Mouse (Mus musculus): ENCODE results near the gene Gdi1. TPM values are rescaled to one million over a fixed set of nuclear protein-coding genes. Genes with fewer than 3 reads are reported as not detected.
A peak's percentile ranks its signal among the peaks of the same experiment; 100 is the strongest.
"Not testable (repeated sequence)": the region's sequence is repeated elsewhere in the genome, so short reads cannot be mapped to it uniquely, and the experiment has no call there.

Gdi1 gene
- polyA plus RNA-seq, 1 experiment from 2014 or later, result 761 TPM

DNA sequence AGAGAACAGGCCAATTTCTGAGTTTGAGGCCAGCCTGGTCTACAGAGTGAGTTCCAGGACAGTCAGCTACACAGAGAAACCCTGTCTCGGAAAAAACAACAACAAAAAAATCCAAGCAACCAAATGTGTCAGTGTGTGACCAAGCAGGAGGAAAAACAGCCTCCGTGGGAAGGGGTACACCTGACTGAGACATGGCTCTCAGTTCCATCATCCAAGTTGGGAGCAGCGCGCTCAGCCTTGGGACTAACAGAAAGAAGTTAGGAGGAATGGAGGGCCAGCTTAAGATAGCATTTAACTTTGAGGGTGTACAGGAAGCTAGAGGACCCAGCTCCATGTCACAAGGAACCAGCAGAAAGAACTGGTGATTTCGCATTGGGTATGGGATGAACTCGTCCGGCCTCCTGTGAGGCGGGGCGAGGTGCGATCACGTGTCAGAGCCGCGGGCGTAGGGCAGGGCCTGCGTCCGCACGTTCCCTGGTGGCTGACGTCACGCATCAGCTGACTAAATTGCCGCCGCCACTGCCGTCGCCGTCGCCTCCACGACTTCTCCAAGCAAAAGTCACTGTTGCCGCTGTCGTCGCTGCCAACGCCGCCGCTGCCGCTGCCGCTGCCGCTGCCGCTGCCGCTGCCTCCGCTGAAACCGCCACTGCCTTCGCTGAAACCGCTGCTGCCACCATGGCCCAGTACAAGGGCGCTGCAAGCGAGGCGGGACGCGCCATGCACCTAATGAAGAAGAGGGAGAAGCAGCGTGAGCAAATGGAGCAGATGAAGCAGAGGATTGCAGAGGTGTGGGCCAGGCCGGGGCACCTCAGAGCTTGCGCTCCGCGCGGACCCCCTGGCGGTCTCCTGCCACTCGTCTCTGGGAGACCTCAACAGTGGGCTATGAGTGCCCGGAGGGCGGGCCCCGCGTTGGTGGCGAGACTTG, 8.0 kb downstream of the Gdi1 start, which contains the start of gene Fam50a:
Gene Fam50a (plus strand): TSS at position 494 of the 925 bp plus-strand sequence.
- Histone ChIP-seq H3K9ac (replicated peaks; ENCODE audit: low read depth, low read length) (peak within 1 kb of the TSS; percentile 59), H3K36me3 (ENCODE audit: control insufficient read depth, insufficient read depth, low read length) (0 out of 2 replicates have a peak, but pooled peaks cover 10% of the 10 kb centered on the region), H3K4me2 (ENCODE audit: low read depth, low read length) (peak within 1 kb of the TSS; percentile 59), H3K4me3 (ENCODE audit: low read depth, low read length) (peak within 1 kb of the TSS; percentile 47), H3K27me3 (ENCODE audit: control insufficient read depth, insufficient read depth, low read length) (no peaks in the 10 kb centered on the region), H3K4me1 (ENCODE audit: control insufficient read depth, insufficient read depth, low read length) (no peaks in the 10 kb centered on the region), H3K9me3 (ENCODE audit: control insufficient read depth, low read length) (no peaks in the 10 kb centered on the region), H3K27ac (ENCODE audit: low read depth, low read length) (peak within 1 kb of the TSS; percentile 83)
- WGBS, result 14% methylated on average over 52 of the region's 59 CpGs
- ATAC-seq (ENCODE audit: low read depth), result peak; percentile 97

DNA sequence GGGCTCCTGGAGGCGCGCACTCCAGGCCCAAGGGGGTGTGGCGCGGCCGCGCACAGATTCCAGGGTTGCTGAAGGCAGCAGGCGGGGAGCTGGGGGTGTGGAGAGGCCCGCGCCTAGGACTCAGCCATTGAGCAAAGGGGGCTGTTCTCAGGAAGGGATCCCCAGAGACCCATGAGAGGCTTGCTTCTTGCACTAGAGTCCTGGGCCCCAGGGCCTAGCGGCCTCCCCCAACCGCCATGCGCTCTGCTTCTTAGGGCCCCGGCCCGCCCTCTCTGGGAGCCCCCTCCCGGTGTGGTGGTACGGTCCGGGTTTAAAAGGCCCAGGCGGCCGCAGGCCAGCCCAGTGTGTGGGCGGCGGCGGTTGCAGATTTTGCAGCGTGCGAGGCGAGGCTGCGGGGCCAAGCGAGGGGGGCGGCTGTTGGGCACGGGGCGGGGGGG, 23.9 kb downstream of the Gdi1 start, which contains the start of gene Plxna3:
Gene Plxna3 (plus strand): TSS at position 342 of the 437 bp plus-strand sequence.
- Histone ChIP-seq H3K27ac (ENCODE audit: low read depth, low read length) (peak within 1 kb of the TSS; percentile 77), H3K27me3 (ENCODE audit: control insufficient read depth, insufficient read depth, low read length) (no peaks in the 10 kb centered on the region), H3K36me3 (ENCODE audit: control insufficient read depth, insufficient read depth, low read length) (no peaks in the 10 kb centered on the region), H3K4me3 (ENCODE audit: low read depth, low read length) (peak within 1 kb of the TSS; percentile 48), H3K9me3 (ENCODE audit: control insufficient read depth, low read length) (no peaks in the 10 kb centered on the region), H3K9ac (replicated peaks; ENCODE audit: low read depth, low read length) (peak within 1 kb of the TSS; percentile 58), H3K4me1 (ENCODE audit: control insufficient read depth, insufficient read depth, low read length) (peaks cover 8% of the 10 kb centered on the region; the same call in 1 of the 2 replicates), H3K4me2 (ENCODE audit: low read depth, low read length) (peak within 1 kb of the TSS; percentile 69)
- ATAC-seq (ENCODE audit: low read depth), result peak; percentile 95
- 11% methylated on average over 18 of the region's 30 CpGs for WGBS

DNA sequence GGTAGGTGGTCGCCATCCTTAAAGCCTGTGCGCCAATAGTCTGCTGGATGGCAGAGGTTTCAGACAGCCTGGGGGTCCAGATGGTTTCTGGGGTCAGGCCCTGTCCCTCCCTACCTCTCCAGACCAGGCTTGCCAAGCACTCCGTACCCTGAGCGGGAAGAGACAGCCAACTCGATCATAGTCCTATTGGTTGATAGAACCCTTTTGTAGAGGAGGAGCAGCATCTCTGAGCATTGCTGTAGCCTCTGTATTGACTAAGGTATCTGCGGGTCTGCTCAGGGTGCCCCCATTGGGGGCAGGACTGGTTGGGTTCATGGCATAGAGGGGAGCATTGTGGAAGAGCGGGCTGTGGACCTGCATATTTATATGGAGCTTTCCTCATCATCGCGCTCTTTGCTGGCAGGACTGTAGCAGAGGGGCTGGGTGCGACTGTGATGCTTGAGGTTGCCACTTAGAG, 24.4 kb downstream of the Gdi1 start:
- 17% methylated on average over 10 of the region's 10 CpGs for WGBS
- Histone ChIP-seq H3K27me3 (ENCODE audit: control insufficient read depth, insufficient read depth, low read length) (no peaks in the 10 kb centered on the region), H3K4me1 (ENCODE audit: control insufficient read depth, insufficient read depth, low read length) (peaks cover 8% of the 10 kb centered on the region; the same call in 1 of the 2 replicates), H3K27ac (ENCODE audit: low read depth, low read length) (peak overlapping the region; percentile 48), H3K4me3 (ENCODE audit: low read depth, low read length) (peak overlapping the region; percentile 48), H3K9me3 (ENCODE audit: control insufficient read depth, low read length) (no peaks in the 10 kb centered on the region), H3K36me3 (ENCODE audit: control insufficient read depth, insufficient read depth, low read length) (no peaks in the 10 kb centered on the region), H3K9ac (replicated peaks; ENCODE audit: low read depth, low read length) (peak overlapping the region; percentile 58), H3K4me2 (ENCODE audit: low read depth, low read length) (peak overlapping the region; percentile 69)
- ATAC-seq (ENCODE audit: low read depth), result peak; percentile 64

DNA sequence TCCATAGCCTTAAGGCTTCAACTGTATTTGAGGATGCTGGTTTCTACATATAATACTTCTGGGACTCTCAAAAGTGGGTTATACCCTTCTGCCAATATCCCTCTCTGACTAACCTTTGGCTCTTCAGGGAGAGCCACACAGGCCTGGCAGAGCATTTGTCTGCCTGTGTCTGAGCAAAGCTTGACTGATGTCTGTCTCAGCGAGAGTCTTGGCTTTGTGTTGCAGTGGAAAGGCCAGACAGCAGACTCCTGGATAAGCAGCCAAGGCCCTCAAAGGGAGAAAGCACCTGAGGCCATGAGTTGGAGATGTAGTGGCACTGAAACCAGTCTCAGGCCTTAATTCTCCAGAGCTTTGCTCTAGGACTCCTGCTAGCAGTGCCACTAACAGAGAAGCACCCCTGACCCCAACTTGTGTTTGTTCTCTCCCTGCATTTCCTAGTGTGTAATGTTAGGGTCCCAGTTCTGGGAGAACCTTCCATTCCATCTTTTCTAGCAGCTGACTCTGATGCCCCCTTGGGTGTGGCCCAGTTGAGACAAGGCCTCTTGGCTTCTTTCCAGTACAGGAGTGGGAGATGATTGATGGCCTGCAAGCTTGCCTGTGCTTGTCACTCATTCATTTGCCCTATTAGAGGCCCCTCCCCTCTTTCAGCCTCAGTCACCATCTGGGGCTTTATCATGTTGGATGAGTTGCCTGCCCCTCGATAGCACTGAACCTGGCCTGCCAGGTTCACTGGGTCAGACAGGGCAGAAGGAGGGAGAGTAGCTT, 25.6 kb downstream of the Gdi1 start:
- ATAC-seq (ENCODE audit: low read depth), result no peak
- H3K36me3 ChIP-seq (ENCODE audit: control insufficient read depth, insufficient read depth, low read length), result no peaks in the 10 kb centered on the region
- H3K4me3 ChIP-seq (ENCODE audit: low read depth, low read length), result peak overlapping the region; percentile 48
- H3K27me3 ChIP-seq (ENCODE audit: control insufficient read depth, insufficient read depth, low read length), result no peaks in the 10 kb centered on the region
- H3K4me1 ChIP-seq (ENCODE audit: control insufficient read depth, insufficient read depth, low read length), result peaks cover 8% of the 10 kb centered on the region; the same call in 1 of the 2 replicates
- WGBS, result 24% methylated on average over 2 of the region's 2 CpGs
- H3K9me3 ChIP-seq (ENCODE audit: control insufficient read depth, low read length), result no peaks in the 10 kb centered on the region
- H3K4me2 ChIP-seq (ENCODE audit: low read depth, low read length), result peak overlapping the region; percentile 69
- H3K27ac ChIP-seq (ENCODE audit: low read depth, low read length), result peak overlapping the region; percentile 34; the same call in 1 of the 2 replicates
- H3K9ac ChIP-seq (replicated peaks; ENCODE audit: low read depth, low read length), result peak overlapping the region; percentile 58

DNA sequence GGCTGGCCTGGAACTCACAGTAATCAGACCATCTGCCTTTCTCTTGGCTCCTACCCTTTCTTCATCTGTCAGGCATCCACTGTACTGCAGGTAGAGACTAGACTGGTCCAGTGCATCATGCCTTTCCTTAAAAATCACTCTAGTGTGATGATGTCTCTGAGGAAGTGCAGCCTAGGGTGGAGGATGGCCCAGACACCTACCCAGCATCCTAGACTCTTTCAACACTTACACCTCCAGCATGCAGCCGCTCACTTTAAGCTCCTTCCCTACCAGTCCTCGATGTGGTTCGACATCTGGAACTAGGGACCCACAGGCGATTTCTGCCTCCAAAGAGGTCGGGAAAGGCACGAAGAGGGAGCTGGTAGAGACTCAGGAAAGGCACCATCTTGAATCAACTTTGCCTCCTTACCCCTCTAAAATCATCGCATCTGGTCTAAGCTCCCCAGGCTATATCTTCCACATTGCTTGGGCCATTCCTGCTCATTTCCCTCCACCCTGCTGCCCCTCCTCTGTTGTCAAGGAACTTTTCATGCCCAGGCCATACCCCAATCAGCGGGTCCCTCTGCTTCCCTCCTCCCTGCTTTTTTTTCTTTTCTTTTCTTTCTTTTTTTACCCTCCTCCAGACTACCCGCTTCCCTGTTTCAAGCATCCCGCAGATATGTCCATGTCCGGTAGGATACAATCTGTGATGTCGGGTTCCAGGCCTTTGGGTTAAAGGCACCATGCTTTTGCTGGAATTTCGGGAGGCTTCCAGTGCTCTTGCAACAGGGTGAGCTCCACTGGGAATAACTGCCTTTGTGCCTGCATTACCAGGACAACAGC, 48.1 kb downstream of the Gdi1 start:
- H3K9me3 ChIP-seq (ENCODE audit: control insufficient read depth, low read length), result no peaks in the 10 kb centered on the region
- H3K27me3 ChIP-seq (ENCODE audit: control insufficient read depth, insufficient read depth, low read length), result no peaks in the 10 kb centered on the region
- 27% methylated on average over 13 of the region's 13 CpGs for WGBS
- H3K4me3 ChIP-seq (ENCODE audit: low read depth, low read length), result peak overlapping the region; percentile 34
- peak; percentile 76 for ATAC-seq (ENCODE audit: low read depth)
- H3K4me2 ChIP-seq (ENCODE audit: low read depth, low read length), result peak overlapping the region; percentile 49
- peak overlapping the region; percentile 50 for H3K9ac ChIP-seq (replicated peaks; ENCODE audit: low read depth, low read length)
- H3K27ac ChIP-seq (ENCODE audit: low read depth, low read length), result peak overlapping the region; percentile 71
- H3K4me1 ChIP-seq (ENCODE audit: control insufficient read depth, insufficient read depth, low read length), result no peaks in the 10 kb centered on the region
- no peaks in the 10 kb centered on the region for H3K36me3 ChIP-seq (ENCODE audit: control insufficient read depth, insufficient read depth, low read length)

DNA sequence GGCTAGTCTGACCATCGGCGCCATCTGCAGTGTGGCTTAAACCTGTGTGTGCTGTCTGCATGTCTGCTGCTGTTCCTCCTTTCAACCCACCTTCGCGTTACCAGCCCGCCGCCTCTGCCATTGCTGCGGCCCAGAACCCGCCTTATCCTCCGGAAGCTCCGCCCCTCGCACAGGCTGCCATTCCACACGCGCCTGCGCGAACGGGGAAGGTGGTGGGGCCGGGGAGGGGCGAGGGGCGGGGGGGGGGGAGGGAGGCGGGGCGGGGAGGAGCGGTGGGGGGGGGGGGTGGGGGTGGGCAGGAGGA, 48.6 kb downstream of the Gdi1 start, which contains the start of gene Lage3:
Gene Lage3 (minus strand): TSS at position 152 of the 304 bp plus-strand sequence.
- 20% methylated on average over 16 of the region's 22 CpGs for WGBS
- H3K9ac ChIP-seq (replicated peaks; ENCODE audit: low read depth, low read length), result peak within 1 kb of the TSS; percentile 50
- peak within 1 kb of the TSS; percentile 34 for H3K4me3 ChIP-seq (ENCODE audit: low read depth, low read length)
- H3K27me3 ChIP-seq (ENCODE audit: control insufficient read depth, insufficient read depth, low read length), result no peaks in the 10 kb centered on the region
- peak within 1 kb of the TSS; percentile 71 for H3K27ac ChIP-seq (ENCODE audit: low read depth, low read length)
- ATAC-seq (ENCODE audit: low read depth), result peak; percentile 94
- H3K4me1 ChIP-seq (ENCODE audit: control insufficient read depth, insufficient read depth, low read length), result no peaks in the 10 kb centered on the region
- H3K9me3 ChIP-seq (ENCODE audit: control insufficient read depth, low read length), result no peaks in the 10 kb centered on the region
- peak within 1 kb of the TSS; percentile 49 for H3K4me2 ChIP-seq (ENCODE audit: low read depth, low read length)
- H3K36me3 ChIP-seq (ENCODE audit: control insufficient read depth, insufficient read depth, low read length), result no peaks in the 10 kb centered on the region

DNA sequence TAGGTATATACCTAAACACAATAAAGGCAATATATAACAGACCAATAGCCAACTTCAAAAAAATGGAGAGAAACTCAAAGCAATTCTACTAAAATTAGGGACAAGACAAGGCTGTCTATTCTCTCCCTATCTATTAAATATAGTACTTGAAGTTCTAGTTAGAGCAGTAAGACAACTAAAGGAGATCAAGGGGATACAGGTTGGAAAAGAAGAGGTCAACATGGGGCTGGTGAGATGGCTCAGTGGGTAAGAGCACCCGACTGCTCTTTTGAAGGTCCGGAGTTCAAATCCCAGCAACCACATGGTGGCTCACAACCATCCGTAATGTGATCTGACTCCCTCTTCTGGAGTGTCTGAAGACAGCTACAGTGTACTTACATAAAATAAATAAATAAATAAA, 52.3 kb downstream of the Gdi1 start:
- not testable (repeated sequence) for H3K9ac ChIP-seq (replicated peaks; ENCODE audit: low read depth, low read length); H3K27me3 ChIP-seq (ENCODE audit: control insufficient read depth, insufficient read depth, low read length); H3K4me3 ChIP-seq (ENCODE audit: low read depth, low read length); H3K9me3 ChIP-seq (ENCODE audit: control insufficient read depth, low read length); ATAC-seq (ENCODE audit: low read depth); H3K4me2 ChIP-seq (ENCODE audit: low read depth, low read length); H3K36me3 ChIP-seq (ENCODE audit: control insufficient read depth, insufficient read depth, low read length); H3K27ac ChIP-seq (ENCODE audit: low read depth, low read length); H3K4me1 ChIP-seq (ENCODE audit: control insufficient read depth, insufficient read depth, low read length)
- WGBS, result 95% methylated on average over 2 of the region's 3 CpGs

DNA sequence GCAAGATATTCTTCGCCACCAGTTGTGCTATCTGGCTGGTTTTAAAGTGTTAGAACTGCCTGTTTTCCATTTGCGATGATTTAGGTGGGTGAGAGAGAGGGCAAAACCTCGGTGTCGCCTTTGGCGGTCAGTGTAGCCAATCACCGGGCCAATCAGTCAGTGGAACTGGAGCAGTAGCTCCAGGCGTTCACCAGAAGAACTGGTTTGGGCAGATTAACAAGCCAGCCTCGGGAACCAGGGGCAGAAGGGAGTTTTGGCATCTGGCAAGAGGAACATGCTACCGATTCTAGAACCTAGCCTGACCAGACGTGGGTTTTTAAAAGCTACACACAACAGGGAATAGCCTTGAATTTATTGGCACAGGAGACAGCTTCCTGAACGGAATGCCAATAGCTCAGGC, 54.4 kb downstream of the Gdi1 start:
- no peak overlapping the region for H3K4me2 ChIP-seq (ENCODE audit: low read depth, low read length)
- no peaks in the 10 kb centered on the region for H3K27me3 ChIP-seq (ENCODE audit: control insufficient read depth, insufficient read depth, low read length)
- no peak for ATAC-seq (ENCODE audit: low read depth)
- H3K4me1 ChIP-seq (ENCODE audit: control insufficient read depth, insufficient read depth, low read length), result no peaks in the 10 kb centered on the region
- H3K27ac ChIP-seq (ENCODE audit: low read depth, low read length), result no peak overlapping the region
- H3K4me3 ChIP-seq (ENCODE audit: low read depth, low read length), result no peak overlapping the region
- no peak overlapping the region for H3K9ac ChIP-seq (replicated peaks; ENCODE audit: low read depth, low read length)
- H3K36me3 ChIP-seq (ENCODE audit: control insufficient read depth, insufficient read depth, low read length), result no peaks in the 10 kb centered on the region
- no peaks in the 10 kb centered on the region for H3K9me3 ChIP-seq (ENCODE audit: control insufficient read depth, low read length)
- WGBS, result 45% methylated on average over 11 of the region's 11 CpGs

Data from neural tube, embryonic 14.5 days (tissue).